Mouse (Mus musculus): ENCODE measurements around the gene Tmem86a. TPM values are rescaled to one million over a fixed set of nuclear protein-coding genes. Genes with fewer than 3 reads are reported as not detected.
A peak's percentile ranks its signal among the peaks of the same experiment; 100 is the strongest.

Gene Tmem86a
- total RNA-seq, 2 experiments from 2014 or later: 11.9 to 12.5 TPM

GRCm38 (mm10) chr7:47030517-47031193 lies 19.7 kb upstream of the Tmem86a start:
- DNase-seq: no peak

DNA sequence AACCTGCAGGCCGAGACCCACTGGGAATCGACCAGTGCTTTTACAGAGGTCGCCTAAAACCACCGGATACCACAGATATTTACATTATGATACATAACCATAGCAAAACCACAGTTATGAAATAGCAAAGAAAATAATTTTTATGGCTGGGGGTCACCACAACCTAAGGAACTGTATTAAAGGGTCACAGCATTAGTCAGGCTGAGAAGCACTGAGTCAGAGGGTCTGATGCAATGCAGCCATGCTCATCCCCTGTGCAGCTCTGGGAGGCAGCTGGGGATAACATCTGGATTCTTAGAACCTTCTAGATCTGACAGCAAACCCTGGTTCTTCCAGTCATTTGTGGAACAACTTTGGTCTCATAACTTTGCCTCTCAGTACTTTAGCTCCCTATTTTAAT lies 19.0 kb upstream of the Tmem86a start:
- no peak for DNase-seq

DNA sequence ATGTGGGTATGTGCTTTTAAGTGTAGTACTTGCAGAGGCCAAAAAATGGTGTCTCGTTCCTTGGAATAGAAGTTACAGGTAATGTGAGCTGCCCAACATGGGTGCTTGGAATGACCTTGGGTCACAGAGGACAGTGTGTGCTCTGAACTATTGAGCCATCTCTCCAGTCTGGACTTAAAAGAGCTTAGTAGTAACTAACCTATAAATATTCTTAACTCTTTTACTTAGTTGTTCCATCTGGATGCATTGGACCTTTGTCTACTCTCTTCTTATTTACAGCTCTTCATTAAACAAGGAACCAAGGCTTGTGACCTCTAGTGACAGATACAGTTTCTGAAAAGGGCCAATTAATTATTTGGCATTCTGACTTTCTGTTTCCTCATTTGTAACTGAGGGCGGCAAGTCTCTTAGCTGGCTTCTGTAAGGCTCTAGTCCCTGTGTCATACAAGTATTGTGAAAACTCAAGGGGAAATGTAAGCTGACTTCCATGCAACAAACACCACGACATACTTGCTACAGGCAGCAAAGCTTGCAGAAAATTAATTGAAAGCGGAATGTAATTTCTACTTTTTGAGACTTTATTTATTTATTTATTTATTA lies 15.5 kb upstream of the Tmem86a start:
- DNase-seq: no peak

DNA sequence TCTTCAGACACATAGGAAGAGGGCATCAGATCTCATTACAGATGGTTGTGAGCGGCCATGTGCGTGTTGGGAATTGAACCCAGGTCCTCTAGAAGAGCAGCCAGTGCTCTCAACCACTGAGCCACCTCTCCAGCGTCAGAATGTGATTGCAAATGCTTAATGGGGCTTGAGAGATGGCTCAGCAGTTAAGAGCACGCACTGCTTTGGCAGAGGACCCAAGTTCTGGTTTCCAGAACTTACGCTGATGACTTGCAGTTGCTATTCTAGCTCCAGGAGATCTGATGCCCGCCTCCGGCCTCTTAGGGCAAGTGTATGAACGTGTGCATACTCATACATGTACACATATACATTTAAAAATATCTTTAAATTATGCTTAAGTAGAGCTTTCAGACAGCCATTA lies 15.0 kb upstream of the Tmem86a start:
- no peak for DNase-seq

DNA sequence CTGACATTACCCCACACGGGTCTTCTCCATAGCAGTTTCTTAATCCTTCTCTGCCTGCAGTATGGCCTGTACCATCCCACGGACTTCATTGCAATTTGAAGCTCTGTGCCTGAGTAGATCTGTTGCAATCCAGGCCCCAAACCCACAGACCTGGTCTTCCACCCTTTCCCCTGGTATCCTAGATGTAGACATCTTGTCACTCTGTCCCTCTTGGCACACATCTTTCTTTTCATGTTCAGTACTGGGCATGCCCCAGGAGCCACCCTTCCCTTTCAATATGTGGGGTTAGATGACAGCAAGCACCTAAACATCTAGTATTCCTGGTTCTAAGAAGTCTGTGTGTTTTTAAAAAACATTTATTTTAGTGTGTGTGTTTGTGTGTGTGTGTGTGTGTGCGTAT lies 8.7 kb upstream of the Tmem86a start:
- DNase-seq: no peak

DNA sequence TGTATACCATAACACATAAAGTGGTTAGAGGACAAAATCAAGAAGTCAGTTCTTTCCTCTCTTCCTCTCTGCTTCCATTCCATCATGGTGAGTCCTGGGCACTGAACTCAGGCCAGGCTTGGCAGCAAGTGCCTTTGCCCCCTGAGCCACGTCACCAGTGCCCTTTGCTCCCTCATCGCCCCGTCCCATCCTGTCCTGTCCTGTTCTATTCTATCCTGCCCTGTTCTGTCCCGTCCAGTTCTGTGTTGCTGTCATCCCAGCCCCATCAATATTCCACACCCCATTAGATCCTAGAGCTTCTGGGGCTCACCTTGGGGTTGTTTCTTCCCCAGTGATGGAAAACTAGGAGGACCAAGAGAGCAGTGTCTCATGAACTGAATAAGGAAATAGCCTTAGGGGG lies 8.3 kb upstream of the Tmem86a start:
- no peak for DNase-seq

GRCm38 (mm10) chr7:47042823-47043490 lies 7.4 kb upstream of the Tmem86a start:
- DNase-seq: no peak

DNA sequence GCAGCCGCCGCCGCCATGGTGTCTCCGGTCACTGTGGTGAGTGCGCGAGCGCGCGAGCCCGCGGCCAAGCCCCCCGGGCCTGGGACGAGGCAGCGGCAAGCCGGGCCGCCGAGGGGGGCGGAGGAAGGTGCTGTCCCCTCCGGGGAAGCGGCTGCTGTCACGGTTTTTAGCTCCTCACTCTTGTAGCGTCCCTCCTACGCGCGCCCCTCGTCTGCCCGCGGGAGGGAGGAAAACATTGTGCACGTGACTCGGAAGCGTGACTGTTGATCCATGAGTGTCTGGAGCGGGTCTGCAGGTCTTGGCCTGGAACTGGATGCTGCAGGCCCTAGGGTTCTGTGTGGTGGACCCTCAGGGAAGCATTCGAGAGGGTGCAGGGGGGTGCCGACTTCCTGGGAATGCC lies 365 bp downstream of the Tmem86a start:
- DNase-seq: peak; percentile 65 to 75

DNA sequence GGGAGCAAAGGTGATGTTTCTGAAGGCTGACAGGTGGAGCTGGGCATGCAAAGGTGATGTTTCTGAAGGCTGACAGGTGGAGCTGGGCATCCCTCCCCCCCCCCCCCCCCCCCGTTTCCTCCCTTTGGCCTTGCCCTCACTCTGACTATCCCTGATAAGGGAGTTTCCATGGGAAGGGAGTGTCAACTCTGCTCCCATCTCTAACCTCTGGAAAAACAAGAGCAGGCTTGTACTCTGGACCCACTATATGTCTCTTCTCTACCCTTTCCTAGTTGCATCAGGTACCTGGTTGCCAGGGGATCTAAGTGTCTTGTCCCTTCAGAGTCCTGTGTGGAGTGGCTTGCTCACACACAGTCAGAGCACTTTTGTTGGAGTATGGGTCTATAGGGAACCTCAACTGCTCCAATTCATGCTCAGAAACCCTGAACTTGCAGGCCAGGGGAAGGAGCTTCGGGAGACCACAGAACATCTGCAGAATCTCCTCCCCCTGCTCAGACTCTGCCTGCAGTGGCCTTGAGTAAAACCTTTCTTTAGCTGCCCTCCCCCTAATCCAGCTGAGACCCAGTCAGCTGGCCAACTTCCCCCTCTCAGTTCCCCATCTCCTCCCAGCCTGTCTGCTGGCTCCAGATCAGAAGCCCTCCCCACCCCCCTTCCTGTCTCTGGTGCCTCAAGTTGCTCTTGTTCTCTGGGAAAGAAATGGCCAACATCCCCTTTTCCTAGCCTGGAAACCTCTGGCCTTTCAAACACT lies 1.2 kb downstream of the Tmem86a start:
- DNase-seq: peak in 1 of 2 experiments; percentile 44

DNA sequence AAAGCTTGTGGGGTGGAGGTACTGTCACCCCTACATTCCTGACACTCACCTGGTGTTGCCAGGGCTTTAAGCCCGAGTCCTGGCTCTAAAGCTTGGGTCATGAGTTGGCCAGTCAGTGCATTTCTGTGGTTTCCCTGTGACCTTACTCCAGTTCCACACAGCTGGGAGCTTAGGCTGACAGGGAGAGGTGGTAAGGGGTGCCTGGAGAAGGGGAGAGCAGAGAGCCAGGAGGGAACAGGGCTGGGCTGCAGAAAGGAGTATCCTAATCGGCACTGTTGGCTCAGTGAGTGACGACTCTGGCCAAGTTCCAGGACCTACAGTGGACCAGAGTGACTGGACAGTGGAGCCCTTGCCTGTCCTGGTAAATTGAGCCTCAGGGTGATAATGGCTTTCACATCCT lies 1.9 kb downstream of the Tmem86a start:
- DNase-seq: no peak

DNA sequence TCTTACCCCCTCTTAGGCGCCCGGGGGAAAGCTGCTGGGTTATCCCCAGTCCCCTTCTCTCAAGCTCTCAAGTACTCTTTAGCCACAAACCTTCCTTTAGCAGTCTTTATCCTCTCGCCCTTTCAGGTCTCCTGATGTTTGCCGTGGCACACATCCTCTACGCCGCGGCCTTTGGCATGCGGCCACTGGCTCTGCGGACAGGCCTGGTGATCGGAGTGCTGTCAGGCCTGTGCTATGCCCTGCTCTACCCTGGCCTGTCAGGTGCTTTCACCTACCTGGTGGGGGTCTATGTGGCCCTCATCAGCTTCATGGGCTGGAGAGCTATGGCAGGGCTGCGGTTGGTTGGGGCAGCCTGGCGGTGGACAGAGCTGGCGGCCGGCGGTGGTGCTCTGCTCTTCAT lies 2.9 kb downstream of the Tmem86a start:
- DNase-seq: no peak

GRCm38 (mm10) chr7:47054666-47055065 lies 4.3 kb downstream of the Tmem86a start:
- no peak for DNase-seq

DNA sequence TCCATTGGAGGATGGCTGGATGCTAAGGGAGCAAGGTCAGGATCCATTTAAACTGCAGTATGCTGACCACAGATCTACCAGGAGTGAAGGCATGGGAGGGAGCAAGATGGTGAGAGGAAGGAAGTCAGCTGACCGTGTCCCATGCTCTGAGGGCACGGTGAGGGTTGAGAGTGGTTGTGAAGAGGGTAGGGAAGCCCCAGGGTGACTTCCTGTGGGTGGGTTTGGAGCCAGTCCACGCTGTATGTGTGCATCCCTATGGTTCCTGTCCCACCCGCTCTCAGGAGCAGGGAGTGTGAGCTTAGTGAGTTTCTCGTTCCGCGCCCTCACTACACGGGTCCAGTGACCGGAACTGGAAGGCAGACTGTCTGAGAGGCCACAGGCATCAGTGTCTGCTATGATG lies 5.3 kb downstream of the Tmem86a start:
- DNase-seq: no peak

DNA sequence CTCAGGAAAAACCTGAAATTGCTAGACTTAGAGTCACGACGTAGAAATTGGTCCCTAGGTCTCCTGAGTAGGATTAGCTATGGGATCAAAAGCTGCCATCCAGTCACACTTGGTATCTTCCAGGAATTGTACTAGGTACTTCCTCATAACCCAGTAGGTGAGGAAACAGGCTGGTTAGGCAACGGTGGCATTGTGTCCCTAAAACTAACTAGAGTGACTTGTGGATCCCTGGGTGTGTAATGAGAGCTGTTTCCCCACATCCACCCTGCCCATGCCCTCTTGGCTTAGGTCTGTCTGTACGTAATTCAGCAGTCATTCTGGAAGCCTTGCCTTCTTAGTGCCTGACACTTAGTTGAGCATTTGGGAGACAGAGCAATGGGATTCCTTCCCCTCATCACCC lies 5.9 kb downstream of the Tmem86a start:
- DNase-seq: no peak

- no peak for DNase-seq
Measured at GRCm38 (mm10) chr7:47059339-47059738, 8.9 kb downstream of the Tmem86a start.

DNA sequence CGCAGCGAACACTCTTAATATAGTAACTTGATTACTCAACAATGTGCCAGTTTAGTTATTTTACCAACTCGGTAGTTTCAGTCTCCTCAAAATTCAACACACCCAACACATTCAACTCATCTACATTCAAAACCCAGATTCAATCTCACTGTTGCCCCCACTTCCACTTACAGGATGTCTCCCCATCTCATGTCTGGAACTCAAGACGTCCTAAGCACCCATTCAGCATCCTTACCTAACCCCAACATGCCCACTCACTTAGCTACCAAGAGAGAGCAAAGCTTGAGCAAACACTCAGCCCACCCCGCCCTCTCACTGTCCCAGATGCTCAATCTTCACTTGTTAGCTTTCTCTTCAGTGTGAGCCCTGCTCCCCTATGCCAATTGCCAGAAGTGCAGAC lies 11.2 kb downstream of the Tmem86a start:
- no peak for DNase-seq

DNA sequence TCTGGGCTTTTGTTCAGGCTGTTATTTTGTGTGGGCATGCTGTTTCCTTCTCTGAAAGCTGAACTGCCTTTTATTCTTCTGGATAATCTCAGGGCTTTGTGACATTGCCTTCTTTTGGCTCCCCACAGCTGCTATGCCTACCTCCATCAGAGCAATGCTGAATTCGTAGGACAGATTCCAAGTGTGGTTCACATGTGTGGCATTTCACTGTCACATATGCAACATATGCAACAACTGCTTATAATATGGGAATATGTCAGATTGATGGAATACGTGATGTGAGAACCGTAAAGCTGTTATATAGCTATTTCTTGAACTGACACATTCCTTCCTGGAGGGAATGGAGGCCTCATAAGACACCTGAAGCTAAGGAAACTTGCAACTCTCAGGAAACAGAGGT lies 16.5 kb downstream of the Tmem86a start:
- DNase-seq: no peak

DNA sequence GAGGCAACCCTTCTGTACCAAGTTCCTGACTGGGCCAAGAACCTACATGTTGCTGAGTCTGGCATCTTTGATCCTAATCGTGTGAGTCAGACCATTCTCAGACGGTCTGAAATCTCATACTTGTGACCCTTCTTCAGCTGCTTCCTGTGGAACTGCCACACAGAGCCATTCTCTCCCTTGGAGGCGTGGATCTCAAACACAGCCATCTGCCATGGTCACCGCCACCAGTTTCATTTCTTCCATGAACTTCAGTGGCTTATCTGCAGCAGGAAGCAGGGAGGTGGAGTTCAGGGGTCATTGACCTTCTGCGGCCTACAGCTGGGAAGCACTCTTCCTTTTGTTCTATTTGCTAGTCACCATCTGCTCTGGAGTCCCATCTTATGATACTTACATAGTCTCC lies 17.5 kb downstream of the Tmem86a start:
- DNase-seq: no peak

GRCm38 (mm10) chr7:47072551-47072950 lies 22.1 kb downstream of the Tmem86a start:
- DNase-seq: no peak

DNA sequence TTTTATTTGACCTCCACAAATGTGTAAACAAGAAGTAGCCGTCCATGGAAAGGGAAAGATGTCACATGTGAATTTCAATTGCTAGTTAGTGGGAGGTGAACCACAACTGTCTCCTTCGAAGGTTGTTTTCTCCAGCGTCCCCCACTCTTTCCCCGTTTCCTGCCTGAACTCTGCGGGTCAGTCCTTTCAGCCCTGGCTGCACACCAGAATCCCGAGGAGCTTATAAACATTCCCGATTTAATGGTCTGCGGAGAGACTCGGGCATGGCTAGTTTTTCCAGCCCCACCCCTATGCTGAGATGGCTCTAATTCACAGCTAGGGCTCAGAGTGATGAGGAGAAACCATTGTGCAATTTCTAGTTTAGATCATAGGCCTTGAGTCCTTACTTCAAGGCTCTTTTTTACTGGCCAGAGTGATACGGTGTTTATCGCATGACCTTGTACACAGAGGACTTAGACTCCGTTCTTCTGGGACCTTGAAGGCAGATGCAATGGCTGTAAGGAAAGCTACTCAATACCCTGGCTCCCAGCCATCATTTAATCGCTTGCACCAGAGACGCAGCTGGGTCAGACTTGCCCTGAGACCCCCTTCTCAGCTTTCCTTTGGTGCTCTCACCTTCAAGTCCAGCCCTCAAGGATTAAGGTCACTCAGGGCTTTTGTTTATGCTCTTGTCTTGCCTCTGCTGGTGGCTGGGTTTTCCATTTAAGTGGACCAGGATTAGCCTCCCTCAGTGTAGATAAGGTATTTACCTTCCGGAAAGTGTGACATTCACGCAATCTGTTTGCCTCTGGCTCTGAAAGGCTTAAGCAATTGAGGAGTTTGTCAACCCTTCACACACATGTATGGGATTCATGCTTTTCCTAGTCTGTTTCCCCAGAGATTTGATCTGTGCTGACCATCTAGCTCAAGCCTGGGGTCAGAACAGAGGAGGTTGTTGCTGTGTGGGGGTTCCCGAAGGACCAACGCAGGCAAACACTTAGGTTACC lies 23.4 kb downstream of the Tmem86a start:
- DNase-seq: no peak

- DNase-seq: no peak
Measured at GRCm38 (mm10) chr7:47076193-47076592, 25.8 kb downstream of the Tmem86a start.

DNA sequence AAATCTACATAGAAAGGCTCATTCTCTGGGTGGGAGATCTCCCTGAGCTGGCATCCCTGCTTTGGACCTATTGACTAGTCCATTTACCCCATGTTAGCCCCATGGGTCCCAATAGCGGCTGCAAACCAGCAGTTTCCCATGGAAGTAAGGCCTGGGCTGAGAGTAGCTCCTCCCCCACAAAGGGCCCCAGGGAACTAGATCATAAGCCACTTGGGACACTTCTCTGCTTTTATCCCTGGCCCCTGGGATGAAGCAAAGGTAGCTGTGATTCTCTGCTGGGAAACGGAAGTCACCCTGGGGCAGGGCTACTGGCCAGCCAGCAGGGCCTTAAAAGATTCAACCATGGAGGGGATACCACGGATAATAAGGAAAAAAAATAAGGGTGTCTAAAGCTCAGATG lies 26.3 kb downstream of the Tmem86a start:
- no peak for DNase-seq

Measured in layer of hippocampus, postnatal 36 days (tissue).